11 mouse cellular contexts compared by ENCODE assay signal in genomic region chr8:122660022-122660421, GRCm38 (mm10). TPM values are rescaled to one million over a fixed set of nuclear protein-coding genes. Genes with fewer than 3 reads are reported as not detected.
DNase-seq lines count a peak whose midpoint lies in the region; TF ChIP-seq lines count a peak whose summit lies in the region.
"Had no signal": no experiment of that assay in that cellular context is flagged by ENCODE, and none has a peak within 500 bp of the region (broad histone marks: within the 10 kb centered on the region; RNA-seq: fewer than 3 reads in every experiment).

No protein-coding gene starts in this region.

- TF ChIP-seq CTCF in gastrocnemius, adult 2 months (IDR thresholded peaks at IDR 0.05) = peak; percentile 71

- H3K27ac ChIP-seq in gastrocnemius, adult 2 months = peak overlapping the region; percentile 17; the same call in 1 of the 2 replicates

- no peak overlapping the region for H3K4me3 ChIP-seq in gastrocnemius, adult 2 months
- H3K4me3 ChIP-seq: neural tube, embryonic 13.5 days had no signal

- no peak for DNase-seq in gastrocnemius, adult 2 months
- DNase-seq in gastrocnemius, postnatal 36 days = no peak
- peak; percentile 40 for DNase-seq in right cerebral cortex, postnatal 4 days
- DNase-seq in right cerebral cortex, postnatal 10 days (ENCODE audit: low spot score in 2 of 2) = no peak
- peak; percentile 51 for DNase-seq in brain, adult 2 months (ENCODE audit: low read depth, low spot score)
- peak; percentile 55 for DNase-seq in naive thymus-derived CD4-positive, alpha-beta T cell, adult 2 months (ENCODE audit: low read depth)
- no peak for DNase-seq in urinary bladder, postnatal 25 days (ENCODE audit: low spot score)
- DNase-seq in thymus, adult 18-20 months = no peak

- intact Hi-C loops in gastrocnemius, adult 2 months (cut with DNase I) = no loop called here
- intact Hi-C loops in gastrocnemius, postnatal 36 days (cut with DNase I) = no loop called here

RNA-seq across cellular contexts. Expression of gene Pabpn1l, which starts 37.5 kb away (rescaled TPM):
- total RNA-seq in gastrocnemius, adult 2 months (2021) = not detected
- total RNA-seq in gastrocnemius, postnatal 36 days (2021) = not detected
- total RNA-seq: heart, adult 18-20 months; left cerebral cortex, adult 18-20 months had no signal

RNA-seq across cellular contexts. Expression of gene Cbfa2t3, which starts 38.9 kb away (rescaled TPM):
- 10 to 100 TPM; 18.8 to 23.4 TPM for total RNA-seq in gastrocnemius, adult 2 months (2021)
- total RNA-seq in gastrocnemius, postnatal 36 days (2021) = 10 to 100 TPM; 17.0 to 18.7 TPM

RNA-seq across cellular contexts. Expression of gene Trappc2l, which starts 48.6 kb away (rescaled TPM):
- total RNA-seq in gastrocnemius, adult 2 months (2021) = 10 to 100 TPM; 39.3 to 45.5 TPM
- total RNA-seq in gastrocnemius, postnatal 36 days (2021) = 10 to 100 TPM; 38.2 to 40.6 TPM

RNA-seq across cellular contexts. Expression of gene Galns, which starts 48.8 kb away (rescaled TPM):
- 1 to 10 TPM; 1.0 to 1.1 TPM for total RNA-seq in gastrocnemius, adult 2 months (2021)
- 1 to 10 TPM; 1.3 to 1.6 TPM for total RNA-seq in gastrocnemius, postnatal 36 days (2021)

Comparison
In these comparisons a context has a peak if more than half of its experiments do, and no peak if none do; other contexts are left out.
1. DNase-seq: peak in right cerebral cortex, postnatal 4 days (single experiment), brain, adult 2 months (single experiment) and naive thymus-derived CD4-positive, alpha-beta T cell, adult 2 months (single experiment); none in gastrocnemius, adult 2 months (single experiment), gastrocnemius, postnatal 36 days (0 of 2), right cerebral cortex, postnatal 10 days (0 of 2), urinary bladder, postnatal 25 days (single experiment) and thymus, adult 18-20 months (0 of 2).